Comparison of ENCODE assay signal across 8 mouse cellular contexts in genomic region chr4:58913336-58914026, GRCm38 (mm10). TPM values are rescaled to one million over a fixed set of nuclear protein-coding genes. Genes with fewer than 3 reads are reported as not detected.
DNase-seq lines count a peak whose midpoint lies in the region; ATAC-seq and TF ChIP-seq lines count a peak whose summit lies in the region.

No protein-coding gene starts in this region.

- H3K9ac ChIP-seq in intestine, postnatal 0 days (ENCODE audit: low read depth, low read length) = no peak overlapping the region
- H3K9ac ChIP-seq in midbrain, embryonic 13.5 days (replicated peaks) = no peak overlapping the region

- H3K9me3 ChIP-seq in heart, embryonic 10.5 days = no peaks in the 10 kb centered on the region
- no peaks in the 10 kb centered on the region for H3K9me3 ChIP-seq in intestine, postnatal 0 days (ENCODE audit: control insufficient read depth)
- no peaks in the 10 kb centered on the region for H3K9me3 ChIP-seq in midbrain, embryonic 13.5 days

- peak overlapping the region; percentile 99; the same call in 1 of the 2 replicates for H3K27ac ChIP-seq in heart, embryonic 10.5 days
- H3K27ac ChIP-seq in intestine, postnatal 0 days (ENCODE audit: low read depth, low read length) = peak overlapping the region; percentile 99
- H3K27ac ChIP-seq in midbrain, embryonic 13.5 days = no peak overlapping the region

- 38% methylated on average over 3 of the region's 3 CpGs for WGBS in heart, embryonic 10.5 days
- WGBS in intestine, postnatal 0 days = 13% methylated on average over 3 of the region's 3 CpGs
- WGBS in midbrain, embryonic 13.5 days = 59% methylated on average over 3 of the region's 3 CpGs

- H3K36me3 ChIP-seq in heart, embryonic 10.5 days = no peaks in the 10 kb centered on the region
- no peaks in the 10 kb centered on the region for H3K36me3 ChIP-seq in intestine, postnatal 0 days (ENCODE audit: control insufficient read depth, insufficient read depth)
- H3K36me3 ChIP-seq in midbrain, embryonic 13.5 days = no peaks in the 10 kb centered on the region

- no peak for TF ChIP-seq CTCF in intestine, postnatal 0 days (IDR thresholded peaks at IDR 0.05; ENCODE audit: low read depth)

- H3K4me2 ChIP-seq in intestine, postnatal 0 days (replicated peaks; ENCODE audit: low read depth) = peak overlapping the region; percentile 76
- peak overlapping the region; percentile 77 for H3K4me2 ChIP-seq in midbrain, embryonic 13.5 days (replicated peaks)

- peaks cover 12% of the 10 kb centered on the region for H3K4me1 ChIP-seq in heart, embryonic 10.5 days
- H3K4me1 ChIP-seq in intestine, postnatal 0 days (replicated peaks; ENCODE audit: control insufficient read depth, insufficient read depth, low read length) = 0 out of 2 replicates have a peak, but pooled peaks cover 7% of the 10 kb centered on the region
- peaks cover 19% of the 10 kb centered on the region for H3K4me1 ChIP-seq in midbrain, embryonic 13.5 days (replicated peaks)

- H3K4me3 ChIP-seq in heart, embryonic 10.5 days = 0 out of 2 replicates have a peak overlapping the region, but pooled peaks have one; percentile 98
- H3K4me3 ChIP-seq in intestine, postnatal 0 days (ENCODE audit: low read depth, low read length) = no peak overlapping the region
- peak overlapping the region; percentile 92 for H3K4me3 ChIP-seq in midbrain, embryonic 13.5 days (replicated peaks)

- no peak for DNase-seq in heart, embryonic 10.5 days (ENCODE audit: low spot score)
- no peak for DNase-seq in heart, adult 18-20 months
- DNase-seq in c-Kit-positive CD71-positive TER-119-positive erythroid progenitor cells, embryonic 14.5 days (ENCODE audit: low spot score) = peak; percentile 34
- DNase-seq in spleen, postnatal 14 days (ENCODE audit: low spot score in 2 of 2) = no peak
- no peak for DNase-seq in layer of hippocampus, adult 18-20 months (ENCODE audit: low spot score in 2 of 2)
- no peak for DNase-seq in frontal cortex, postnatal 14 days (ENCODE audit: low spot score in 2 of 2)

- H3K27me3 ChIP-seq in heart, embryonic 10.5 days (ENCODE audit: insufficient read depth, poor library complexity, severe bottlenecking) = no peaks in the 10 kb centered on the region
- no peaks in the 10 kb centered on the region for H3K27me3 ChIP-seq in intestine, postnatal 0 days (replicated peaks; ENCODE audit: control insufficient read depth, insufficient read depth, low read length)
- H3K27me3 ChIP-seq in midbrain, embryonic 13.5 days = no peaks in the 10 kb centered on the region; the same call in 1 of the 2 replicates

- ATAC-seq in intestine, postnatal 0 days = peak; percentile 80
- ATAC-seq in midbrain, embryonic 13.5 days = no peak

RNA-seq across cellular contexts. Expression of gene Ecpas, which starts 0.9 kb away (rescaled TPM):
- polyA plus RNA-seq in heart, embryonic 10.5 days (2016; fragmentation: Nextera tagmentation; extraction: Ambion mirVana) = 25.6 and 30.4 TPM in 2 replicates
- 100 to 1,000 TPM; 205 to 221 TPM for total RNA-seq in heart, adult 18-20 months (2021)
- 14.4 and 15.3 TPM in 2 replicates for polyA plus RNA-seq in intestine, postnatal 0 days (2015; fragmentation: Nextera tagmentation; extraction: Ambion mirVana)
- 30.7 and 32.0 TPM in 2 replicates for polyA plus RNA-seq in midbrain, embryonic 13.5 days (2015; fragmentation: Nextera tagmentation; extraction: Ambion mirVana)
- total RNA-seq in layer of hippocampus, adult 18-20 months (2021) = 100 to 1,000 TPM; 119 to 120 TPM

RNA-seq across cellular contexts. Expression of gene Zkscan16, which starts 29.9 kb away (rescaled TPM):
- 0.28 and 0.38 TPM in 2 replicates for polyA plus RNA-seq in heart, embryonic 10.5 days (2016; fragmentation: Nextera tagmentation; extraction: Ambion mirVana)
- under 1 TPM; 0.15 to 0.39 TPM for total RNA-seq in heart, adult 18-20 months (2021)
- polyA plus RNA-seq in intestine, postnatal 0 days (2015; fragmentation: Nextera tagmentation; extraction: Ambion mirVana) = 0.04 and 0.12 TPM in 2 replicates
- 0.77 and 0.95 TPM in 2 replicates for polyA plus RNA-seq in midbrain, embryonic 13.5 days (2015; fragmentation: Nextera tagmentation; extraction: Ambion mirVana)
- 10 to 100 TPM; 55.5 to 58.4 TPM for total RNA-seq in layer of hippocampus, adult 18-20 months (2021)
